Mouse (Mus musculus): ENCODE results near the gene Cars.

Gene Cars

DNA sequence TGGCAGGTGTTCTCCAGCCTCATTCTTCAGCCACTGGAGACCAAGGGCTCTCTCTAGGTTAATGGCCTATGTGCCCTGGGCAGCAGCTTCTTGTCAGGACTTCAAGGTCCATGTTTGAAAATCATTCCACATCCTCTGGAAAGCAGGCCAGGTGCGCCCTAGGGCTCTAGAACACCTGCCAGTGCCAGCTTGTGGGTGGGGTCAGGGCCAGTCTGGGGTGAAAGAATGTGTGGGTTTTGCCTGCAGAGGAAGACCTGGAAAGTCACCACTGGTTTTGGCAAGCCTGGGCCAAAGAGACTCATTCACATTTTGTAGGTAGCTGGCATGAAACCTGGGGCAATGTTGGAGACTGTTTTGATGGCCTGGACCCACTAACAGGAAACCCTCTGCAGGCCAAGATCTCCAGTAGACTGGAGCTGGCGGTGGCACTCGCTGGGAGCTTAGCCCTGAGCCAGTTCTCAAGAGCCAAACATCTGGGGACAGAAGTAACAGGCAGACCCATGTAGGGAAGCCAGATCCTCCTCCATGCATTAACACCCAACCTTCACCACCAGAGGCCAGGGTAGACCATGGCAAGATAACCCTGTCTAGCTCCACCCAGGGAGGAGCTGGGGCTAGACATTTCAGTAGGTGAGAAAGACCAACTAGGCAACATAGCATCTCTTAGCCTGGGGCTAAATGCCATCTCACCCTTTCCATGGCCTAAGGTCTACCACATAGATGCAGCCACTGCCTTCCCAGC, 89.1 kb downstream of the Cars start:
- DNase-seq: no peak

- DNase-seq: no peak
Observed at GRCm38 (mm10) chr7:143509566-143509965, 90.3 kb downstream of the Cars start.

Measured in cerebellum, postnatal 25 days (tissue).